Mouse (Mus musculus): ENCODE measurements at regions not wholly inside any gene's neighbourhood (a gene's known extent, or its start where the extent isn't known, plus 50 kb on each side); places are given as distances from the start of the nearest gene placed in this dataset.

GRCm38 (mm10) chr2:103867241-103867957 lies 70.0 kb upstream of the Caprin1 start:
- TF ChIP-seq CTCF (IDR thresholded peaks at IDR 0.05; ENCODE audit: control insufficient read depth, insufficient read depth, low read length): no peak
- TF ChIP-seq POLR2A (IDR thresholded peaks at IDR 0.05; ENCODE audit: borderline replicate concordance, control insufficient read depth, low read depth, low read length): no peak
